Mouse (Mus musculus) kidney, adult 2 months (tissue): ENCODE results near the gene Pgs1.

Experiments used
- CTCF ChIP-seq: fragments of 200-500 bp; conservative IDR thresholded peaks from 2 replicates; pipeline ENCODE4 v1.5.1; 2011; ENCODE audit warnings: low read depth, mild to moderate bottlenecking, control low read depth, low read length, moderate library complexity, mixed read lengths; ENCODE audit not compliant: insufficient read depth, insufficient read length
- POLR2A ChIP-seq: fragments of 200-500 bp; IDR thresholded peaks from one replicate; pipeline ENCODE4 v1.6.1; 2011; ENCODE audit warnings: low read depth, low read length, control low read depth

- TF ChIP-seq CTCF = no peak
- no peak for TF ChIP-seq POLR2A
Measured at GRCm38 (mm10) chr11:118067588-118067987, 81.5 kb downstream of the Pgs1 start.
